Mouse (Mus musculus): ENCODE measurements around the gene Ly6g6f.
A peak's percentile ranks its signal among the peaks of the same experiment; 100 is the strongest.
"Not testable (repeated sequence)": the region's sequence is repeated elsewhere in the genome, so short reads cannot be mapped to it uniquely, and the experiment has no call there.

The Ly6g6f gene

GRCm38 (mm10) chr17:35051156-35052086 is 34.0 kb downstream of the Ly6g6f start:
- DNase-seq, result no peak

GRCm38 (mm10) chr17:35050126-35050750 is 35.2 kb downstream of the Ly6g6f start:
- no peak for DNase-seq

- DNase-seq, result no peak
Measured at GRCm38 (mm10) chr17:35049561-35050016, 35.8 kb downstream of the Ly6g6f start, which contains the start of gene Clic1. Gene Clic1 (plus strand): TSS chr17:35049966.

DNA sequence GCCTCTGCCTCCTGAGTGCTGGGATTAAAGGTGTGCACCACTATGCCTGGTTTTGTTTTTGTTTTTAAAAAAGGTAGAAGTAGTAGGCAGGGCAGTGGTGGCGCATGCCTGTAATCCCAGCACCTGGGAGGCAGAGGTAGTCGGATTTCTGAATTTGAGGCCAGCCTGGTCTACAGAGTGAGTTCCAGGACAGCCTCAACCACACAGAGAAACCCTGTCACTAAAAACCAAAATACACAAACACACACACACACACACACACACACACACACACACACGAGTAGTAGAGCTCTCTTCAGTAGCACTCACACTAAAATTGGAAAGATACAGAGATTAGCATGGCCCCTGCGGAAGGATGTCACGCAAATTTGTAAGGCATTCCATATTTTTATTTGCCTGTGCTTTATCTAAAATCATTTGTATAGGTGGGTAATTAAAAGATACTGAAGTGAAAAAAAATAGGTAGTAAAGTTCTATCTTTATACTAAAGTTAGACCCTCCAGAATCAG is 36.4 kb downstream of the Ly6g6f start:
- no peak for DNase-seq

- DNase-seq, result no peak
Measured at GRCm38 (mm10) chr17:35048149-35048931, 37.1 kb downstream of the Ly6g6f start.

- DNase-seq, result no peak
Measured at GRCm38 (mm10) chr17:35047688-35048087, 37.7 kb downstream of the Ly6g6f start.

DNA sequence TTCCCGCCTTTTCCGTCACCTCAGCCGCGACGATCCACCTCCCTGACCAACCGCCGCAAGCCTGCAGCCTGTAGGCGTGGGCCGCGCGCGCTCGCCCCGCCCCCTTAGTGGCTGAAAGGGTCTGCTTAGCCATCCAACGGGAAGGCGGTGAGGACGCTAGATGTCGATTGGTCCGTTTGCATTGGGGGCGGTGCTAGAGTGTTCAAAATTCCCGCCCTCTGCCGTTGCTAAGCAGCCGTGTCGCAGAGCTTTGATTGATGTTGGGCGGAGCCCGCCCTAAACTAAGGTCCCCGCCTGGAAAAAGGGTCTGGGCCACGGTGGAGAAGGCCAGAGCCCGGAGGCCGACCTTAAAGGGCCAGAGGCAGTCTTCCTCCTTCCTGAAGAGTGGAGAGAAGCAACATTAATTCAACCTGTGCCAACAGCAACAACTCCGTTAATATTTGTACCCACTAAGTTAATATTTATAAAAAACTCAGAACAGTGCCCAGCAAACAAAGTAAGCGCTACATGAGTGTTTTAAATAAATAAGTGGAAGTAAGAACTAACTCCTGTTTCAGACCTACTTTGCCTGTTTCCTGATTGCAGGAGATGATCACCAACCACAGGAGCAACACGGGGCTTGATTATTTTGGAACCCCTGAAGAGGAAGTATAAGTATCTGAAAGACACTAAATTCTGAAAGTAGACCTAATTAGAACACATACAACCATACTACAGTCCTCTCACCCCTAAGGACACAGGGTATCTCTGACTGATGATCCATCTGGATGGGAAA is 38.5 kb downstream of the Ly6g6f start, which contains the start of gene Msh5:
Msh5 (minus strand) TSS at position 65 of the 775 bp plus-strand sequence.
- DNase-seq, result peak; percentile 93

DNA sequence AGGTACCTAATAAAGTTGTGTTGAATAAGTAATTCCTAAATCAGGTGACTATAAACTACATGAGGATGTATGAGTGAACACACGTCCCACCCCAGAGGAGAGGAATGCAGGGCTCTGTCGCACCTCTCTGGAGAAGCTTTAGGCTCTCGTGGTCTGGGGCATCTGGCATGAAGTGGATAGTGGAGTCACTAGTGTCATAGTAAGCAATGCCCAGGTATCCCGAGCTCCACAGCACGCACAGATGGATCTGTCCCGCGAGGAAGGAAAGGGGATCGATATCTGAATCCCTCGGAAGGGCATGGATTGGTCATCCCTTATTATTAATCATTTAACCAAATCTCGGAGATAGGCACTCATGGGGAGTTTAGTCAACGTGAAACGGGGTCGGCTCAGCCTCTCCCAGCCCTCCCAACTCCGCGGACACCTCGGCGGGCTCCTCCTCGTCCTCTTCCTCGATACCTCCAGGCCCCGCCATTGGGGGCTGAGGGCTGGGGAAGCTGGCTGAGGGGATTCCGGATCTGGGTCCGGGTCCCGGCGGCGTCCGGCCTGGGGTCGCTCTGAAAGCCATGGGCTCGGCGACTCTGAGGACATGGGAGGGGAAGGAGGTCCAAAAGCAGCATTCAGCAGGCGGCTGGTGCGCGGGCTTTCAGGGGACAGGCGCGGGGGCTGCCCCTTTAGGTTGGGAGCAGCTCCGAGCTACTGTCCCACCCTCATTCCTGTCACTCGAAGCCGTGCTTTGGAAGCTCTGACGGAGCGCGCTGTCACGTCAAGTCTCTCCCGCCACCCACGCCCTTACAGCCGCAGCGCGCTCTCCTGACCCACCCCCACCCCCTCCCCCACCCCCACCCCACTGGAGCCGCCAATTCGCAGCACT is 39.4 kb downstream of the Ly6g6f start:
- peak; percentile 44 for DNase-seq

GRCm38 (mm10) chr17:35044904-35045806 is 40.3 kb downstream of the Ly6g6f start:
- DNase-seq, result no peak

GRCm38 (mm10) chr17:35043794-35044193 is 41.6 kb downstream of the Ly6g6f start:
- no peak for DNase-seq

GRCm38 (mm10) chr17:35039121-35039873 is 46.1 kb downstream of the Ly6g6f start:
- DNase-seq, result no peak

DNA sequence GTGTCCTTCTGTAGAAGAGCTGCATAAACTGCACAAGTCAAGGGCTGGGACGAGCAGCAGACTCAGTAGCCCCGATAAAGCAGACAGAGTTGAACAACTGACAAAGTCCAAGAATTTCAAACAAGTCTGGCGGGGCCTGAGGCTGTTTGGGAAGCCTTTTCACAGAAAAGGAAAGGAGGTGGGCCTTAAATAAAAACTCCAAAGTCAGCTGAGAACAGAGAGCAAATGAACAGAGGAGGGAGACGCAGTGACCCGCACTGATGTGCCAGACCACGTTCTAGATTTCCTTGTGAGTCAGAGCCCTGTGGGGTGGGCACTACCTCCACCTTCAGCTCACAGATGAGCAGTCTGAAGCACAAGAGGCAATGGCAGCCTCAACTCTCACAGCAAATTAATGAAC is 50.5 kb downstream of the Ly6g6f start:
- no peak for DNase-seq

- not testable (repeated sequence) for DNase-seq
Measured at GRCm38 (mm10) chr17:35033703-35034102, 51.7 kb downstream of the Ly6g6f start.

- DNase-seq, result no peak
Measured at GRCm38 (mm10) chr17:35032323-35032870, 53.0 kb downstream of the Ly6g6f start.

DNA sequence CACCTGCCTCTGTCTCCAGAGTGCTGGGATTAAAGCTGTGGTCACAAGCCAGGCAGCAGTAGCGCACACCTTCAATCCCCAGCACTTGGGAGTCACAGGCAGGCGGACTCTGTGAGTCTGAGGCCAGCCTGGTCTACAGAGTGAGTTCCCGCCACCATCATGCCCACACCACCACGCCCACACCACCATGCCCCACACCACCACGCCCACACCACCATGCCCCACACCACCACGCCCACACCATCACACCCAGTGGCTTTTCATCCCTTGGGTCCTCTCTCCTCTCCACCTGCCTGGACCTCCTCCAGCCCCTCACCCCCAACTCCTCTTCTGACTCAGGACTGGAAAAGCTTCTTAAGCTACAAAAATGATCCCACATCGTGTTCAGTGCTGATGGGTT is 53.5 kb downstream of the Ly6g6f start:
- DNase-seq, result no peak

GRCm38 (mm10) chr17:35031272-35031671 is 54.1 kb downstream of the Ly6g6f start:
- DNase-seq, result no peak

All from right cerebral cortex, postnatal 4 days (tissue).